Mouse (Mus musculus) hindbrain, embryonic 16.5 days (tissue): ENCODE measurements at regions not wholly inside any gene's neighbourhood (a gene's known extent, or its start where the extent isn't known, plus 50 kb on each side); places are given as distances from the start of the nearest gene placed in this dataset.
"Not testable (repeated sequence)": the region's sequence is repeated elsewhere in the genome, so short reads cannot be mapped to it uniquely, and the experiment has no call there.

ENCODE experiments used
- ATAC-seq: fragments of 200-750 bp; cut with Nextera tagmentation; 2 replicates; pipeline ENCODE4 v1.8.0; 2017; ENCODE audit warnings: moderate TSS enrichment, moderate library complexity
- H3K27ac ChIP-seq: fragments of 300-500 bp; sonication (generic); 2 replicates; pipeline ENCODE4 v1.5.1; 2014; ENCODE audit warnings: low read depth, mild to moderate bottlenecking, control low read depth, low read length, moderate library complexity
- H3K27me3 ChIP-seq: fragments of 300-500 bp; sonication (generic); replicated peaks from 2 replicates; pipeline ENCODE4 v1.6.1; 2014; ENCODE audit warnings: low read length; ENCODE audit not compliant: control insufficient read depth, insufficient read depth
- H3K36me3 ChIP-seq: fragments of 300-500 bp; sonication (generic); 2 replicates; pipeline ENCODE4 v1.6.1; 2014; ENCODE audit warnings: mild to moderate bottlenecking, low read length, moderate library complexity, mixed read lengths; ENCODE audit not compliant: control insufficient read depth, insufficient read depth
- H3K4me1 ChIP-seq: fragments of 300-500 bp; sonication (generic); 2 replicates; pipeline ENCODE4 v1.6.1; 2014; ENCODE audit warnings: low read depth, low read length; ENCODE audit not compliant: control insufficient read depth, insufficient read depth
- H3K4me2 ChIP-seq: fragments of 300-500 bp; sonication (generic); 2 replicates; pipeline ENCODE4 v1.6.1; 2014; ENCODE audit warnings: mild to moderate bottlenecking, low read length, control low read depth, moderate library complexity
- H3K4me3 ChIP-seq: fragments of 300-500 bp; sonication (generic); 2 replicates; pipeline ENCODE4 v1.5.1; 2014; ENCODE audit warnings: mild to moderate bottlenecking, low read length, control low read depth, moderate library complexity
- H3K9ac ChIP-seq: fragments of 300-500 bp; sonication (generic); 2 replicates; pipeline ENCODE4 v1.6.1; 2014; ENCODE audit warnings: low read depth, mild to moderate bottlenecking, control low read depth, low read length, moderate library complexity
- H3K9me3 ChIP-seq: fragments of 300-500 bp; sonication (generic); 2 replicates; pipeline ENCODE4 v1.6.1; 2014; ENCODE audit warnings: mild to moderate bottlenecking, low read length, moderate library complexity; ENCODE audit not compliant: control insufficient read depth
- WGBS: fragments of 180-500 bp; shearing (Covaris S2); extraction: QIAGEN DNeasy Blood & Tissue Kit; methylation state at CpG from one replicate; pipeline ENCODE4 v1.1.7; 2014; 5-methylcytosine and 5-hydroxymethylcytosine counted together

GRCm38 (mm10) chr16:42412031-42412430 is 71.6 kb upstream of the Gap43 start:
- ATAC-seq, H3K4me2 ChIP-seq, H3K36me3 ChIP-seq, H3K9me3 ChIP-seq, H3K9ac ChIP-seq, H3K4me3 ChIP-seq, H3K27me3 ChIP-seq, H3K27ac ChIP-seq, H3K4me1 ChIP-seq: not testable (repeated sequence)

DNA sequence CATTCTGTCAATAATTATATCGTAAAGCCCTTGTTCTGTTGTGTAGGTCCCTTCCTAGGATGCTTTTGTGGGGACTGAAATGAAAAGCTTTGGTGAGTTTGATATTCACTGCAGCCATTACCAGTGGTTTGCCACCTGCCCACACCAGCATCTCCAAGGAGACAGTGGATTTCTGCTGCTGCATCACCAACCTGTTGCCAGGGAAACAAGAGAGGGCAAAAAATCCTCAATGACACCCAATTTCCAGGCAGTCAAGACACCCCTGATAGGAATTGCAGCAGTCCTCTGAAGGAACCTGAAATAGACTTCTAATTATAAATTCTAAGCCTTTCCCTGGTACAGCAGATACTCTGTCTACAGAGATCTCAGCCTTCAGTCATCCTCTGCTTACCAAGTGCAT is 56.1 kb upstream of the Gap43 start:
- WGBS: 35% methylated on average over 1 of the region's 1 CpGs
- H3K9ac ChIP-seq: no peak overlapping the region
- no peak for ATAC-seq
- H3K4me2 ChIP-seq: no peak overlapping the region
- H3K27ac ChIP-seq: no peak overlapping the region
- H3K4me3 ChIP-seq: no peak overlapping the region
- H3K9me3 ChIP-seq: no peaks in the 10 kb centered on the region
- H3K4me1 ChIP-seq: no peaks in the 10 kb centered on the region
- H3K36me3 ChIP-seq: no peaks in the 10 kb centered on the region
- H3K27me3 ChIP-seq: no peaks in the 10 kb centered on the region
